Mouse (Mus musculus) limb, embryonic 11.5 days (tissue): ENCODE measurements around the gene Plcb1. TPM values are rescaled to one million over a fixed set of nuclear protein-coding genes. Genes with fewer than 3 reads are reported as not detected.

ENCODE experiments used
- ATAC-seq: fragments of 200-750 bp; cut with Nextera tagmentation; 2 replicates; pipeline ENCODE4 v1.8.0; 2017; ENCODE audit warnings: low read depth; ENCODE audit not compliant: insufficient number of reproducible peaks, low FRiP score, low TSS enrichment
- DNase-seq: peaks from one replicate; pipeline ENCODE4 v3.0.0-alpha.2; 2015; ENCODE audit warnings: low spot score
- H3K27ac ChIP-seq: fragments of 300-500 bp; sonication (generic); replicated peaks from 2 replicates; pipeline ENCODE4 v1.5.1; 2014; ENCODE audit warnings: low read depth, mild to moderate bottlenecking, low read length
- H3K27me3 ChIP-seq: fragments of 300-500 bp; sonication (generic); 2 replicates; pipeline ENCODE4 v1.6.1; 2014; ENCODE audit warnings: mild to moderate bottlenecking, low read length, mixed read lengths; ENCODE audit not compliant: control insufficient read depth, insufficient read depth
- H3K36me3 ChIP-seq: fragments of 300-500 bp; sonication (generic); 2 replicates; pipeline ENCODE4 v1.6.1; 2014; ENCODE audit warnings: mild to moderate bottlenecking, low read length, moderate library complexity, mixed read lengths; ENCODE audit not compliant: control insufficient read depth, insufficient read depth
- H3K4me1 ChIP-seq: fragments of 300-500 bp; sonication (generic); 2 replicates; pipeline ENCODE4 v1.6.1; 2014; ENCODE audit warnings: low read length, mixed read lengths; ENCODE audit not compliant: control insufficient read depth, insufficient read depth
- H3K4me2 ChIP-seq: fragments of 300-500 bp; sonication (generic); 2 replicates; pipeline ENCODE4 v1.6.1; 2014; ENCODE audit warnings: low read depth, mild to moderate bottlenecking, moderate library complexity; ENCODE audit not compliant: severe bottlenecking
- H3K4me3 ChIP-seq: fragments of 300-500 bp; sonication (generic); 2 replicates; pipeline ENCODE4 v1.5.1; 2014; ENCODE audit warnings: low read depth, low read length
- H3K9ac ChIP-seq: fragments of 300-500 bp; sonication (generic); 2 replicates; pipeline ENCODE4 v1.6.1; 2014; ENCODE audit warnings: mild to moderate bottlenecking, low read length
- H3K9me3 ChIP-seq: fragments of 300-500 bp; sonication (generic); 2 replicates; pipeline ENCODE4 v1.6.1; 2016; ENCODE audit warnings: low read length; ENCODE audit not compliant: control insufficient read depth
- WGBS: fragments of 180-500 bp; shearing (Covaris S2); extraction: QIAGEN DNeasy Blood & Tissue Kit; methylation state at CpG from one replicate; pipeline ENCODE4 v1.1.7; 2014; 5-methylcytosine and 5-hydroxymethylcytosine counted together
- polyA plus RNA-seq: library from polyadenylated mRNA; unstranded; fragments of >200 nt; fragmentation: Nextera tagmentation; extraction: Ambion mirVana; gene quantifications from 2 replicates; pipeline ENCODE4 v1.2.1, GENCODE M21; 2014

The Plcb1 gene
- polyA plus RNA-seq, 1 experiment from 2014 or later, result 10.4 TPM

GRCm38 (mm10) chr2:135323276-135323954, 537.5 kb downstream of the Plcb1 start:
- 59% methylated on average over 7 of the region's 7 CpGs for WGBS
- ATAC-seq, result no peak

GRCm38 (mm10) chr2:135323955-135324302, 538.1 kb downstream of the Plcb1 start:
- Histone ChIP-seq H3K4me1 (no peaks in the 10 kb centered on the region), H3K4me2 (peak overlapping the region; percentile 18; the same call in 1 of the 2 replicates), H3K4me3 (no peak overlapping the region), H3K9ac (no peak overlapping the region), H3K27ac (no peak overlapping the region), H3K36me3 (no peaks in the 10 kb centered on the region), H3K27me3 (no peaks in the 10 kb centered on the region), H3K9me3 (no peaks in the 10 kb centered on the region)
- DNase-seq (peak; percentile 89), ATAC-seq (peak; percentile 86)
- WGBS, result 37% methylated on average over 4 of the region's 4 CpGs

More at GRCm38 (mm10) chr2:135323276-135323954, 537.5 kb downstream of the Plcb1 start:
- Histone ChIP-seq H3K9ac (no peak overlapping the region), H3K4me3 (no peak overlapping the region), H3K4me1 (no peaks in the 10 kb centered on the region), H3K36me3 (no peaks in the 10 kb centered on the region), H3K27ac (no peak overlapping the region), H3K9me3 (no peaks in the 10 kb centered on the region), H3K4me2 (peak overlapping the region; percentile 18; the same call in 1 of the 2 replicates), H3K27me3 (no peaks in the 10 kb centered on the region)
- no peak for DNase-seq

- Histone ChIP-seq H3K4me1 (no peaks in the 10 kb centered on the region), H3K27ac (no peak overlapping the region), H3K36me3 (no peaks in the 10 kb centered on the region), H3K4me2 (no peak overlapping the region), H3K9ac (no peak overlapping the region), H3K4me3 (no peak overlapping the region), H3K9me3 (no peaks in the 10 kb centered on the region), H3K27me3 (no peaks in the 10 kb centered on the region)
- 7% methylated on average over 2 of the region's 2 CpGs for WGBS
- ATAC-seq, result peak; percentile 52; the same call in 1 of the 2 replicates
- peak; percentile 61 for DNase-seq
Measured at GRCm38 (mm10) chr2:135328756-135329155, 542.9 kb downstream of the Plcb1 start.

GRCm38 (mm10) chr2:135329782-135330545, 544.1 kb downstream of the Plcb1 start:
- Histone ChIP-seq H3K4me1 (no peaks in the 10 kb centered on the region), H3K27me3 (no peaks in the 10 kb centered on the region), H3K4me2 (peak overlapping the region; percentile 36; the same call in 1 of the 2 replicates), H3K36me3 (no peaks in the 10 kb centered on the region), H3K9me3 (no peaks in the 10 kb centered on the region), H3K27ac (no peak overlapping the region), H3K9ac (no peak overlapping the region), H3K4me3 (no peak overlapping the region)
- DNase-seq (peak; percentile 59), ATAC-seq (no peak)
- 10% methylated on average over 14 of the region's 14 CpGs for WGBS

- Histone ChIP-seq H3K36me3 (no peaks in the 10 kb centered on the region), H3K9ac (no peak overlapping the region), H3K27me3 (no peaks in the 10 kb centered on the region), H3K4me2 (no peak overlapping the region), H3K4me3 (no peak overlapping the region), H3K4me1 (no peaks in the 10 kb centered on the region), H3K27ac (no peak overlapping the region), H3K9me3 (no peaks in the 10 kb centered on the region)
- DNase-seq, result no peak
- 77% methylated on average over 1 of the region's 1 CpGs for WGBS
- no peak for ATAC-seq
Measured at GRCm38 (mm10) chr2:135331868-135332267, 546.0 kb downstream of the Plcb1 start.

- Histone ChIP-seq H3K4me1 (no peaks in the 10 kb centered on the region), H3K4me3 (no peak overlapping the region), H3K27ac (no peak overlapping the region), H3K4me2 (no peak overlapping the region), H3K9me3 (no peaks in the 10 kb centered on the region), H3K27me3 (no peaks in the 10 kb centered on the region), H3K9ac (no peak overlapping the region), H3K36me3 (no peaks in the 10 kb centered on the region)
- WGBS, result 33% methylated on average over 1 of the region's 1 CpGs
- DNase-seq (no peak), ATAC-seq (no peak)
Measured at GRCm38 (mm10) chr2:135356311-135356710, 570.4 kb downstream of the Plcb1 start.

GRCm38 (mm10) chr2:135361798-135362197, 575.9 kb downstream of the Plcb1 start:
- H3K4me2 ChIP-seq, result no peak overlapping the region
- 27% methylated on average over 1 of the region's 1 CpGs for WGBS
- H3K27ac ChIP-seq, result no peak overlapping the region
- H3K9me3 ChIP-seq, result no peaks in the 10 kb centered on the region
- ATAC-seq (peak; percentile 52; the same call in 1 of the 2 replicates), DNase-seq (peak; percentile 52)
- no peak overlapping the region for H3K4me3 ChIP-seq
- H3K36me3 ChIP-seq, result no peaks in the 10 kb centered on the region
- no peaks in the 10 kb centered on the region for H3K27me3 ChIP-seq
- H3K9ac ChIP-seq, result no peak overlapping the region
- no peaks in the 10 kb centered on the region for H3K4me1 ChIP-seq

GRCm38 (mm10) chr2:135362948-135363347, 577.1 kb downstream of the Plcb1 start:
- no peak overlapping the region for H3K4me2 ChIP-seq
- 85% methylated on average over 5 of the region's 5 CpGs for WGBS
- no peak overlapping the region for H3K4me3 ChIP-seq
- no peak for DNase-seq
- no peaks in the 10 kb centered on the region for H3K4me1 ChIP-seq
- no peaks in the 10 kb centered on the region for H3K9me3 ChIP-seq
- no peaks in the 10 kb centered on the region for H3K27me3 ChIP-seq
- H3K9ac ChIP-seq, result no peak overlapping the region
- H3K36me3 ChIP-seq, result no peaks in the 10 kb centered on the region
- no peak for ATAC-seq
- no peak overlapping the region for H3K27ac ChIP-seq
